Mouse (Mus musculus) retina, postnatal 7 days (tissue): ENCODE results near the gene Efnb2.

Experiments used
- DNase-seq: peaks from one replicate; pipeline ENCODE4 v3.0.0-alpha.2; 2012; ENCODE audit warnings: low read depth, low spot score

Gene Efnb2

GRCm38 (mm10) chr8:8571625-8572215, 89.3 kb downstream of the Efnb2 start:
- no peak for DNase-seq

- no peak for DNase-seq
Measured at GRCm38 (mm10) chr8:8569280-8569679, 91.8 kb downstream of the Efnb2 start.

- no peak for DNase-seq
Measured at GRCm38 (mm10) chr8:8568215-8568773, 92.7 kb downstream of the Efnb2 start.
